Mouse (Mus musculus) G1E (cell line): ENCODE measurements around the gene Nsmce4a.

Experiments used
- CTCF ChIP-seq: IDR thresholded peaks from 2 replicates; pipeline ENCODE4 v1.5.1; 2012; ENCODE audit warnings: low read depth, low read length, inconsistent platforms, mixed read lengths
- GATA1 ChIP-seq: IDR thresholded peaks from 2 replicates; pipeline ENCODE4 v1.6.1; 2012; ENCODE audit warnings: borderline replicate concordance, low read length, inconsistent platforms, mixed read lengths
- GATA2 ChIP-seq: IDR thresholded peaks from 2 replicates; pipeline ENCODE4 v1.6.1; 2012; ENCODE audit warnings: low read depth, low read length, inconsistent platforms, borderline replicate concordance
- POLR2AphosphoS5 ChIP-seq: IDR thresholded peaks from 2 replicates; pipeline ENCODE4 v1.6.1; 2012; ENCODE audit warnings: low read depth, low read length, inconsistent platforms; ENCODE audit not compliant: insufficient replicate concordance

GRCm38 (mm10) chr7:130578607-130579006, 5.7 kb upstream of the Nsmce4a start:
- TF ChIP-seq CTCF (no peak), GATA1 (no peak), POLR2AphosphoS5 (no peak), GATA2 (no peak)
